Mouse (Mus musculus) testis, postnatal 10 days (tissue): ENCODE measurements around the gene Lbh.

ENCODE experiments used
- DNase-seq: peaks from one replicate; pipeline ENCODE4 v3.0.0; 2021; ENCODE audit warnings: low spot score

Lbh gene

GRCm38 (mm10) chr17:72911283-72911682 lies 6.8 kb upstream of the Lbh start:
- no peak for DNase-seq

GRCm38 (mm10) chr17:72911751-72912150 lies 6.4 kb upstream of the Lbh start:
- DNase-seq = no peak

DNA sequence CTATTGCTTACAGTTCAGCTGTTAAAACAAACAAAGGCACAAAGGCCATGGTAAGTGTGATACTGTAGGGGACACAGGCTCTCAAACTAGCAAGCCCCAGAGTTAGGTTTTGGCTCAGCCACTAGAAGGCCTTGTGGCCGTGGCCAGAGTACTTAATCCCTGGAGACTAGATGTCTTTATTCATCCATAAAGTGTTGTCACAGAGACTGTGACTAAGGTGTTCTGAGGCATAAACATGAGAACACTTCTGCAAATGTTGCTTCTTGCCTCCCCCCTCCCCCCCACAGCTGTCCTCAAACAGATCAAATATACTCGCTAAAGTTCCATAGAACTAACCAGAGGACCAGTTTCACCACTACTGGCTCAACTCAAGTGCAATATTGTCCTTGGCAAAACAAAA lies 4.0 kb upstream of the Lbh start:
- no peak for DNase-seq

GRCm38 (mm10) chr17:72917241-72918030 lies 669 bp upstream of the Lbh start:
- DNase-seq = peak; percentile 77

- DNase-seq = peak; percentile 68
These were observed 751 bp downstream of the Lbh start for GRCm38 (mm10) chr17:72918571-72919541.

GRCm38 (mm10) chr17:72919641-72920040 lies 1.5 kb downstream of the Lbh start:
- peak; percentile 19 for DNase-seq

DNA sequence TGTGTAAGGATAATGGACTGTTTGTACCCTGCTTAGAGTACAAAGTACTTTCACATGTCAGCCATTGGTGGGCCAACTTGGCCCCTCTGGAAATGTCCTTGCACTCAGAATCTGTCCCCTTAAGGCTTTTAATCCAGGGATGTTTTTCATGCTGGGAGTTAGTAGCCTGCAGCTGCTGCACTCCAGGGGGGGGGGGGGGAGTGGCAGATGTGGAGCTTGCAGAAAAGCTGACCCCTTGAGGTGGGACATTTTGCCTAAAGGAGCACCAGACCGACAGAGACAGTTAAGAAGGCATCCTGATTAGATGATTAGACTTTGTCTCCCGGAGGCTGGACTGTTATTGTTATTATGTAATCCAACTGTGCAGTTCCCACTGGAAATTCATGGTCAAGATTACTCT lies 2.3 kb downstream of the Lbh start:
- DNase-seq = peak; percentile 36

DNA sequence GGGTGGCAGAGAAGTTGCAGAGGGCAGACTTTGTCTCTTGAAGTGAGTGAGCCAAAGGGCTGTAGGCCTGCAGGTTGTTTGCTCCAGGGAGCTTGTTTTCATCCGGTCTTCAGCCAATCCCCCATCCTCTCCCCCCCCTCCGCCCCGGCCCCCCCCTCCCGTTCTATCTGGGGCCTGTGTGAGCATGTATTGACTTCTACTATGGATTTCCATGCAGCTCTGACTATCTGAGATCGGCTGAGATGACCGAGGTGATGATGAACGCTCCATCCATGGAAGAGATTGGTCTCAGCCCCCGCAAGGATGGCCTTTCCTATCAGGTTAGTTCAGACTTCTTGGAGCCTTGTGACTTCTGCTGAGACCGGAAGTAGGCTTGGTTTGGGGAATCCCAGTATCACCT lies 2.9 kb downstream of the Lbh start:
- peak; percentile 35 for DNase-seq

- DNase-seq = peak; percentile 43
These were observed 4.1 kb downstream of the Lbh start for GRCm38 (mm10) chr17:72922206-72922605.

DNA sequence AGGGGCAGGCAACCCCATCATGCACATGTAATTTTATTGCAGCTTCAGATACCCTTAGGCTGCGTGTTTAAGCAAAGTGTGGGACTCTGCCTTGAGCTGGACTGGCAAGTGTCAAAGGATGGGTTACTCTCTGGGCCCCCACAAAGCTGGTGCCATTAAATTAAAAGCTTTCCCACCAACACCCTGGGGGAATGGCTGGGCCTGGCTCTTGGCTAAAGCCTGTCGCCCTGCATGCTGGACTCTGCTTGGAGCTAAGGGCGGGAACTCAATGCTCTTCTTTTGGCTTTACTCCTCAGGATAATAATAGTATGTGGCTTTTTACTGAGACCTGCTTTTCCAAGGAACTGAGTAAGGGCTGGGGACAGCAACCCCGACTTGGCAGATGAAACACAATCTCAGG lies 5.2 kb downstream of the Lbh start:
- DNase-seq = peak; percentile 38

- DNase-seq = peak; percentile 27
These were observed 6.2 kb downstream of the Lbh start for GRCm38 (mm10) chr17:72924295-72924694.

DNA sequence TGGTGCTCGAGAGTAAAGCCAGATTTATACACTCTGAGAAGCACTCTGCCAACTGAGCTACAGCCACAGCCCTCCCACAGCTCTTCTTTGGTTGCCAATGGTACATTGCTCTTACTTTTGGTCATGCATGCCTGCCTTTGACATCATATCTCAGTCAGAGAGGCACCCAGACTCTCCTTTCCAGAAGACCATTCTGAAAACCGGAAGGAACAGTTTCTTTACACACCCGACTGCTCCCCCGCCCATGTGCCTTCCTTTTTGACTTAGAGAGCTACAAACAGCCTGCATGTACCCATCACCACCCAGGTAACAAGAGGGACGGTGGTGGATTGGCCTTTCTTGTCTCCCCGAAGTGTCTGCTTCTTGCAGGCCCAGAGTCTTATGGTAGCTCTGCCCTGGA lies 7.0 kb downstream of the Lbh start:
- peak; percentile 38 for DNase-seq

DNA sequence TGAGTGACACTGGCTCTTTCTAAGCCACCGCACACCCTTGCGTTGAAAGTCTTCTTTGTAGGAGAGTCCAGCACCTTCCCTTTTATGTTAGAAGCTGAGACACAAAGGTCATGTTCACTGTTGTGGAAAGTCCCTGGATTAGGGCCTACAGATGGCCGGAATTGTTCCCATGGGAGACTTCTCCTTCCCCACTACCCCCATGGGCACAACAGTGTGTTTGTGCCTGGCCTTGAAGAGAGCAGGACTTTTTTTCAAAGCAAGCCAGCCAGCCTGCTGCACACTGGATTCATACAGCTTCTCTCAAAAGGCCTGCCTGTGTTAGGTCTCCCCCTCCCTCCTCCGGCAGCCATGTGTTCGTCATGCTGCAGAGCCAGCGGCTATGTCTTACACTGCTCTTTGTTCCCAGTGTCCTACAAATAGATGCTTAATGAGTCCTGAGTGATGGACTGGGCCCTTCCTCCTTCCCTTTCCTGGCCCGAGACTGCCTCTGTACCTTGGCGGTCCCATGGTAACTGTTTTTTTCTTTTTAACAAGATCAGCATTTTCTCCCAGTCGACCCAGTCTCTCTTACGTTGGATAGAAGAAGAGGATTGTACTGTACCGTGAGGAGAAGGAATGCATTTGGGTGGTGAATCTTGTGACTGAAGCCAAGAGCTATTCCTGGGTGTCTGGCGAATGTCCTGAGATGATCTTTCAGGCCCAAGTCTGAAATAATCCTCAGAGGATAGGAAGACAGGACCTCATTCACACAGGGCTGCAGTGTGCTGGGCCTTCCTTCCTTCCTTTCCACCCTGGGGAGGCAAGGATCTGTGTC lies 7.9 kb downstream of the Lbh start:
- peak; percentile 53 for DNase-seq

- peak; percentile 7 for DNase-seq
These were observed 8.9 kb downstream of the Lbh start for GRCm38 (mm10) chr17:72926994-72927393.

DNA sequence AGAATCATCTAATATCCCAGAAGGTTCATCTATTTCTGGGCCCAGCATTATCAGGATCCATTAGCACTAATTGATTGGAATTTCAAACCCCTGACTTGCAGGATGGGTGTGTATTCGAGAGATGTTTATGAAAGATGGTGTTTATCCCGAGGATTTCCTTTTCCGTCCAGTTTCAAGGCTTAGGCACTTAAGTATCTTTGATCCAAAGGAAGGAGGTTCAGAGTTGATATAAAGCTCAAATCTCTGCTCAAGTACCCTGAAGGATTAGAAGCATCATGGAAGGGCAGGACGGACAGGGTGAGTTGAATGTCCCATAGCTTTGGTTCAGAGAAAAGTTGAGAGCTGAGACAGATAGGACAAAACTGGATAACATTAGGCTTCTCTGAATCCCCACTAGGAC lies 15.0 kb downstream of the Lbh start:
- DNase-seq = no peak

DNA sequence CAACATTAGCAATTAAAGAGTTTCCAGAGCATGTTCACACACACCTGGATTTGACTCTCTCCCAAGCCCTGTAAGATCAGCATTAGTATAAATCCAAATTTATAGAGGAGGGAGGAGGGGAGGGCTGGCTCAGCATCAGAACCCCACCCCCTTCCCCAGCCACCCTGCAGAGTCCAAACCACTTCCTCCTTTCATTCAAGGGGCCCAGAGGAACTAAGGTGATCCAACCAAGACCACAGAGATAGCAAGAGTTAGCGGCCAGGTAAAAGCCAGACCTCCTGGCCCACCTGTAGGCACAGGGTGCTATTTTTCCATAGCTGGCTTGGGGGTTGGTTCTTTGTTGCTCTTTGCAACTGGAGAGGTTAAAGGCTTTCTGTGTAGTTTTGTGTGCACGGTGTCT lies 16.0 kb downstream of the Lbh start:
- no peak for DNase-seq

GRCm38 (mm10) chr17:72934653-72935052 lies 16.5 kb downstream of the Lbh start:
- no peak for DNase-seq

DNA sequence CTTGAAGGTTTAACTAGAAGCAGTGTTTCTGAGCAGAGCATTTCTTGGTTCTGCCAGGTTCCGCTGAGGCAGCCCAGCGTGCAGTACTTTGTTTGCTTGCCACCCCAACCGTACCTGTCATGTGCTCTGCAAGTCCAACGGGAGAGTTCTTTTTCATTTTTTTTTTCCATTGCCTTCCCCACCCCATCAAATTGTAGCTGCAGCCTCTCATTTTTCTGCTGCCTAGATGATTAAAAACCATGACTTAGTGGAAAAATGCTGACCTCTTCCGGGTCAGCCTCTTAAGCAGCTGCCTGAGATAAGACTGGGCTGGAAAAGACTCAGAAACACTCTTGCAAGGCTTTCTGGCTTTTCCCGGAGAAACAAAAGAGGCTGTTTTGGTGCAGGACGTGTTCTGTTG lies 17.8 kb downstream of the Lbh start:
- no peak for DNase-seq

- DNase-seq = no peak
These were observed 18.2 kb downstream of the Lbh start for GRCm38 (mm10) chr17:72936336-72936735.

GRCm38 (mm10) chr17:72937204-72937603 lies 19.1 kb downstream of the Lbh start:
- no peak for DNase-seq

DNA sequence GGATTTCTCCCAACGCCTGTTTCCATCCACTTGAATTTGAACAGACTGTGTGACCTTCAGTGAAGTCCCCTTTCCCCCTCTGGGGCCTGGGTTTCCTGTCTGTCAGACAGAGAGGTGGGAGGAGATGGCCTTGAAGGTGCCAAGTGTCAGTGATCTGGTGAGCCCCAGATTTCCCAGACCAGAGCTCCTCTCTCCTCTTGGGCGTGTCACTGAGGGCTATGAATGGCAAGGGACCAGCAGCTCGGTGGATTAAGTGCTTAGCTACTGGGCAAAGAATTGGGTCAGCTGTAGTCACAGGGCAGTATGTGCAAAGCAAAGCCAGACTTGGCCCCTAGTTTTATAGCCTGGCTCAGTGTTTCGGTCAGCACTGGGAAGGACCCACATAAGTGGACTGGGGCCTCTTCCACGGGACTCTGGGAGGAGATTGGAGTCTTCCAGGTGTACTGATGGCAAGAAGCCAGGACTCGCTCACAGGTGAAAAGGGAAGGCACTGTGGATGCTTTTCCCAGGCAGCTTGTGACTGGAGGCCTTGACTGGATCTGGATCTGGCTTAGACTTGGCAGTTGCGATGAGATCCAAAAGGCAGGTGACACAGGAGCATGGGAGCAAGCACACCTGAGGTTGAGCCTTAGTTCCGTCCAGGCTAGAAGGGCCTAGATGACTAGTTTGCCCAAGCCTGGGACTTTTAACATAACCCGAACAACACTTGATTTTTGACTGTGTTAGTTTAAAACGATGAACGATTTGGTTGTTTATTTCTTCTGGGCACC lies 20.1 kb downstream of the Lbh start:
- no peak for DNase-seq
